Mouse (Mus musculus) naive thymus-derived CD4-positive, alpha-beta T cell, adult 2 months (primary cell): ENCODE data around the gene Actl7b.

Experiments
- DNase-seq: peaks from one replicate; pipeline ENCODE4 v3.0.0-alpha.2; 2011; ENCODE audit warnings: low read depth

Actl7b gene

GRCm38 (mm10) chr4:56713155-56713554 is 28.1 kb downstream of the Actl7b start:
- DNase-seq, result no peak

- no peak for DNase-seq
These were observed 39.0 kb downstream of the Actl7b start for GRCm38 (mm10) chr4:56702234-56702633.

- no peak for DNase-seq
These were observed 42.6 kb downstream of the Actl7b start for GRCm38 (mm10) chr4:56698671-56699070.

GRCm38 (mm10) chr4:56696401-56696800 is 44.8 kb downstream of the Actl7b start:
- DNase-seq, result no peak
